Mouse (Mus musculus) thymus, adult 2 months (tissue): ENCODE measurements around the gene Foxn1.

ENCODE experiments used
- CTCF ChIP-seq: fragments of 200-500 bp; IDR thresholded peaks from 2 replicates; pipeline ENCODE4 v1.5.1; 2012; ENCODE audit warnings: mild to moderate bottlenecking, control low read depth, low read length, moderate library complexity, borderline replicate concordance; ENCODE audit not compliant: control insufficient read depth, poor library complexity, insufficient read depth; ENCODE audit errors: extremely low read depth
- POLR2A ChIP-seq: fragments of 200-500 bp; IDR thresholded peaks from 2 replicates; pipeline ENCODE4 v1.6.1; 2012; ENCODE audit warnings: mild to moderate bottlenecking, low read length, control low read depth, moderate library complexity; ENCODE audit not compliant: control insufficient read depth, poor library complexity, insufficient read depth; ENCODE audit errors: extremely low read depth

- TF ChIP-seq CTCF (no peak), POLR2A (no peak)
Measured at GRCm38 (mm10) chr11:78349441-78350358, 36.7 kb downstream of the Foxn1 start.
